Mouse (Mus musculus) embryonic facial prominence, embryonic 12.5 days (tissue): ENCODE data around the gene App. TPM values are rescaled to one million over a fixed set of nuclear protein-coding genes. Genes with fewer than 3 reads are reported as not detected.

Experiments used
- ATAC-seq: fragments of 200-750 bp; cut with Nextera tagmentation; 2 replicates; pipeline ENCODE4 v1.8.0; 2017; ENCODE audit not compliant: insufficient number of reproducible peaks, insufficient read depth, low FRiP score, low TSS enrichment
- H3K27ac ChIP-seq: fragments of 300-500 bp; sonication (generic); 2 replicates; pipeline ENCODE4 v1.5.1; 2016; ENCODE audit warnings: mild to moderate bottlenecking
- H3K27me3 ChIP-seq: fragments of 300-500 bp; sonication (generic); 2 replicates; pipeline ENCODE4 v1.6.1; 2016; ENCODE audit warnings: mild to moderate bottlenecking, moderate library complexity
- H3K36me3 ChIP-seq: fragments of 300-500 bp; sonication (generic); 2 replicates; pipeline ENCODE4 v1.6.1; 2016; ENCODE audit warnings: mild to moderate bottlenecking
- H3K4me1 ChIP-seq: fragments of 300-500 bp; sonication (generic); 2 replicates; pipeline ENCODE4 v1.6.1; 2016
- H3K4me2 ChIP-seq: fragments of 300-500 bp; sonication (generic); replicated peaks from 2 replicates; pipeline ENCODE4 v1.6.1; 2016; ENCODE audit warnings: mild to moderate bottlenecking, moderate library complexity
- H3K4me3 ChIP-seq: fragments of 300-500 bp; sonication (generic); 2 replicates; pipeline ENCODE4 v1.5.1; 2016; ENCODE audit warnings: mild to moderate bottlenecking
- H3K9ac ChIP-seq: fragments of 300-500 bp; sonication (generic); 2 replicates; pipeline ENCODE4 v1.6.1; 2016; ENCODE audit warnings: mild to moderate bottlenecking, moderate library complexity
- H3K9me3 ChIP-seq: fragments of 300-500 bp; sonication (generic); 2 replicates; pipeline ENCODE4 v1.6.1; 2016; ENCODE audit warnings: mild to moderate bottlenecking, moderate library complexity
- WGBS: fragments of 180-500 bp; shearing (Covaris S2); methylation state at CpG from one replicate; pipeline ENCODE4 v1.1.7; 2016; 5-methylcytosine and 5-hydroxymethylcytosine counted together
- polyA plus RNA-seq: library from polyadenylated mRNA; unstranded; fragments of >200 nt; fragmentation: Nextera tagmentation; extraction: Ambion mirVana; gene quantifications from 2 replicates; pipeline ENCODE4 v1.2.1, GENCODE M21; 2016

App gene
- polyA plus RNA-seq, 1 experiment from 2014 or later = 224 TPM

- H3K36me3 ChIP-seq = peaks cover 8% of the 10 kb centered on the region
- no peak for ATAC-seq
- 0 out of 2 replicates have a peak overlapping the region, but pooled peaks have one; percentile 1 for H3K27ac ChIP-seq
- H3K4me1 ChIP-seq = peaks cover 14% of the 10 kb centered on the region; the same call in 1 of the 2 replicates
- H3K9me3 ChIP-seq = no peaks in the 10 kb centered on the region
- H3K9ac ChIP-seq = no peak overlapping the region
- no peak overlapping the region for H3K4me3 ChIP-seq
- H3K4me2 ChIP-seq = no peak overlapping the region
- H3K27me3 ChIP-seq = no peaks in the 10 kb centered on the region
- WGBS = 64% methylated on average over 7 of the region's 7 CpGs
Observed at GRCm38 (mm10) chr16:85099044-85099443, 74.5 kb downstream of the App start.

GRCm38 (mm10) chr16:85096396-85096795, 77.2 kb downstream of the App start:
- Histone ChIP-seq H3K27ac (no peak overlapping the region), H3K4me3 (no peak overlapping the region), H3K4me2 (no peak overlapping the region), H3K27me3 (no peaks in the 10 kb centered on the region), H3K36me3 (peaks cover 8% of the 10 kb centered on the region), H3K9me3 (no peaks in the 10 kb centered on the region), H3K4me1 (peaks cover 16% of the 10 kb centered on the region; the same call in 1 of the 2 replicates), H3K9ac (no peak overlapping the region)
- ATAC-seq = no peak
- WGBS = 73% methylated on average over 6 of the region's 6 CpGs

- no peak overlapping the region for H3K27ac ChIP-seq
- no peaks in the 10 kb centered on the region for H3K27me3 ChIP-seq
- WGBS = 83% methylated on average over 2 of the region's 2 CpGs
- H3K4me3 ChIP-seq = no peak overlapping the region
- no peak overlapping the region for H3K9ac ChIP-seq
- no peak for ATAC-seq
- peaks cover 8% of the 10 kb centered on the region for H3K36me3 ChIP-seq
- peaks cover 16% of the 10 kb centered on the region; the same call in 1 of the 2 replicates for H3K4me1 ChIP-seq
- no peaks in the 10 kb centered on the region for H3K9me3 ChIP-seq
- no peak overlapping the region for H3K4me2 ChIP-seq
Observed at GRCm38 (mm10) chr16:85095923-85096322, 77.6 kb downstream of the App start.

GRCm38 (mm10) chr16:85092644-85093091, 80.9 kb downstream of the App start:
- 66% methylated on average over 9 of the region's 9 CpGs for WGBS
- H3K9me3 ChIP-seq = no peaks in the 10 kb centered on the region
- no peak overlapping the region for H3K4me2 ChIP-seq
- ATAC-seq = no peak
- no peaks in the 10 kb centered on the region for H3K27me3 ChIP-seq
- H3K9ac ChIP-seq = no peak overlapping the region
- peaks cover 7% of the 10 kb centered on the region for H3K36me3 ChIP-seq
- H3K4me1 ChIP-seq = peaks cover 5% of the 10 kb centered on the region; the same call in 1 of the 2 replicates
- no peak overlapping the region for H3K27ac ChIP-seq
- H3K4me3 ChIP-seq = no peak overlapping the region

GRCm38 (mm10) chr16:85092183-85092582, 81.4 kb downstream of the App start:
- Histone ChIP-seq H3K4me2 (no peak overlapping the region), H3K9me3 (no peaks in the 10 kb centered on the region), H3K4me3 (no peak overlapping the region), H3K9ac (no peak overlapping the region), H3K27ac (no peak overlapping the region), H3K36me3 (peaks cover 5% of the 10 kb centered on the region), H3K27me3 (no peaks in the 10 kb centered on the region), H3K4me1 (peaks cover 5% of the 10 kb centered on the region; the same call in 1 of the 2 replicates)
- ATAC-seq = no peak
- WGBS = 70% methylated on average over 1 of the region's 1 CpGs

GRCm38 (mm10) chr16:85090992-85091391, 82.6 kb downstream of the App start:
- peaks cover 5% of the 10 kb centered on the region; the same call in 1 of the 2 replicates for H3K4me1 ChIP-seq

GRCm38 (mm10) chr16:85088126-85088525, 85.4 kb downstream of the App start:
- Histone ChIP-seq H3K27me3 (no peaks in the 10 kb centered on the region), H3K4me3 (no peak overlapping the region), H3K4me2 (no peak overlapping the region), H3K9ac (no peak overlapping the region), H3K36me3 (peaks cover 4% of the 10 kb centered on the region; the same call in 1 of the 2 replicates), H3K9me3 (no peaks in the 10 kb centered on the region), H3K4me1 (peaks cover 5% of the 10 kb centered on the region; the same call in 1 of the 2 replicates), H3K27ac (no peak overlapping the region)
- 73% methylated on average over 10 of the region's 10 CpGs for WGBS
- no peak for ATAC-seq

More at GRCm38 (mm10) chr16:85090992-85091391, 82.6 kb downstream of the App start:
- no peak for ATAC-seq
- Histone ChIP-seq H3K36me3 (no peaks in the 10 kb centered on the region; the same call in 1 of the 2 replicates), H3K9me3 (no peaks in the 10 kb centered on the region), H3K9ac (no peak overlapping the region), H3K27me3 (no peaks in the 10 kb centered on the region), H3K4me3 (no peak overlapping the region), H3K27ac (no peak overlapping the region), H3K4me2 (no peak overlapping the region)
- 60% methylated on average over 14 of the region's 14 CpGs for WGBS

- Histone ChIP-seq H3K27me3 (no peaks in the 10 kb centered on the region), H3K9ac (no peak overlapping the region), H3K36me3 (0 out of 2 replicates have a peak, but pooled peaks cover 13% of the 10 kb centered on the region), H3K27ac (no peak overlapping the region), H3K4me3 (no peak overlapping the region), H3K9me3 (no peaks in the 10 kb centered on the region), H3K4me2 (no peak overlapping the region), H3K4me1 (peaks cover 1% of the 10 kb centered on the region; the same call in 1 of the 2 replicates)
- ATAC-seq = no peak
- WGBS = 79% methylated on average over 14 of the region's 14 CpGs
Observed at GRCm38 (mm10) chr16:85086303-85086702, 87.3 kb downstream of the App start.

- Histone ChIP-seq H3K4me1 (no peaks in the 10 kb centered on the region), H3K4me2 (no peak overlapping the region), H3K9ac (no peak overlapping the region), H3K27ac (no peak overlapping the region), H3K9me3 (no peaks in the 10 kb centered on the region), H3K4me3 (no peak overlapping the region), H3K36me3 (0 out of 2 replicates have a peak, but pooled peaks cover 13% of the 10 kb centered on the region), H3K27me3 (no peaks in the 10 kb centered on the region)
- WGBS = 63% methylated on average over 6 of the region's 6 CpGs
- ATAC-seq = no peak
Observed at GRCm38 (mm10) chr16:85085902-85086301, 87.7 kb downstream of the App start.

- no peaks in the 10 kb centered on the region for H3K9me3 ChIP-seq
- H3K4me3 ChIP-seq = no peak overlapping the region
- no peaks in the 10 kb centered on the region for H3K27me3 ChIP-seq
- no peak for ATAC-seq
- no peaks in the 10 kb centered on the region for H3K4me1 ChIP-seq
- 82% methylated on average over 1 of the region's 1 CpGs for WGBS
- H3K9ac ChIP-seq = no peak overlapping the region
- H3K4me2 ChIP-seq = no peak overlapping the region
- 0 out of 2 replicates have a peak overlapping the region, but pooled peaks have one; percentile 30 for H3K27ac ChIP-seq
- peaks cover 24% of the 10 kb centered on the region for H3K36me3 ChIP-seq
Observed at GRCm38 (mm10) chr16:85084152-85084551, 89.4 kb downstream of the App start.

GRCm38 (mm10) chr16:85075330-85075729, 98.2 kb downstream of the App start:
- H3K4me1 ChIP-seq = no peaks in the 10 kb centered on the region
- no peak overlapping the region for H3K9ac ChIP-seq
- no peaks in the 10 kb centered on the region for H3K27me3 ChIP-seq
- no peak overlapping the region for H3K27ac ChIP-seq
- no peaks in the 10 kb centered on the region for H3K9me3 ChIP-seq
- no peak for ATAC-seq
- peaks cover 34% of the 10 kb centered on the region for H3K36me3 ChIP-seq
- no peak overlapping the region for H3K4me3 ChIP-seq
- H3K4me2 ChIP-seq = no peak overlapping the region
- WGBS = 64% methylated on average over 2 of the region's 2 CpGs

GRCm38 (mm10) chr16:85074889-85075288, 98.7 kb downstream of the App start:
- no peaks in the 10 kb centered on the region for H3K4me1 ChIP-seq
- no peak overlapping the region for H3K4me3 ChIP-seq
- no peak overlapping the region for H3K4me2 ChIP-seq
- no peak for ATAC-seq
- H3K9ac ChIP-seq = no peak overlapping the region
- 90% methylated on average over 6 of the region's 6 CpGs for WGBS
- no peaks in the 10 kb centered on the region for H3K9me3 ChIP-seq
- no peak overlapping the region for H3K27ac ChIP-seq
- H3K36me3 ChIP-seq = peaks cover 30% of the 10 kb centered on the region
- no peaks in the 10 kb centered on the region for H3K27me3 ChIP-seq
